Mouse (Mus musculus) kidney, postnatal 0 days (tissue): ENCODE measurements around the gene Dnm2. TPM values are rescaled to one million over a fixed set of nuclear protein-coding genes. Genes with fewer than 3 reads are reported as not detected.
A peak's percentile ranks its signal among the peaks of the same experiment; 100 is the strongest.
"Not testable (repeated sequence)": the region's sequence is repeated elsewhere in the genome, so short reads cannot be mapped to it uniquely, and the experiment has no call there.

Experiments used
- ATAC-seq: fragments of 200-750 bp; cut with Nextera tagmentation; replicated peaks from 2 replicates; pipeline ENCODE4 v1.8.0; 2017; ENCODE audit warnings: low read depth, moderate number of reproducible peaks, moderate TSS enrichment, moderate library complexity; ENCODE audit not compliant: low FRiP score
- DNase-seq: peaks from one replicate; pipeline ENCODE4 v3.0.0-alpha.2; 2016; ENCODE audit warnings: low spot score
- H3K27ac ChIP-seq: fragments of 300-500 bp; sonication (generic); 2 replicates; pipeline ENCODE4 v1.5.1; 2014; ENCODE audit warnings: mild to moderate bottlenecking
- H3K27me3 ChIP-seq: fragments of 300-500 bp; sonication (generic); 2 replicates; pipeline ENCODE4 v1.6.1; 2014; ENCODE audit warnings: low read length, mixed read lengths; ENCODE audit not compliant: insufficient read depth
- H3K36me3 ChIP-seq: fragments of 300-500 bp; sonication (generic); 2 replicates; pipeline ENCODE4 v1.6.1; 2014; ENCODE audit warnings: low read length, mixed read lengths; ENCODE audit not compliant: insufficient read depth
- H3K4me1 ChIP-seq: fragments of 300-500 bp; sonication (generic); replicated peaks from 2 replicates; pipeline ENCODE4 v1.6.1; 2014; ENCODE audit warnings: antibody characterized with exemption, low read length, mixed read lengths; ENCODE audit not compliant: insufficient read depth
- H3K4me2 ChIP-seq: fragments of 300-500 bp; sonication (generic); 2 replicates; pipeline ENCODE4 v1.6.1; 2014; ENCODE audit warnings: mild to moderate bottlenecking, low read length, moderate library complexity, mixed read lengths
- H3K4me3 ChIP-seq: fragments of 300-500 bp; sonication (generic); replicated peaks from 2 replicates; pipeline ENCODE4 v1.5.1; 2014; ENCODE audit warnings: low read depth, low read length
- H3K9ac ChIP-seq: fragments of 300-500 bp; sonication (generic); 2 replicates; pipeline ENCODE4 v1.6.1; 2014; ENCODE audit warnings: low read depth, low read length
- H3K9me3 ChIP-seq: fragments of 300-500 bp; sonication (generic); replicated peaks from 2 replicates; pipeline ENCODE4 v1.6.1; 2016; ENCODE audit warnings: low read length, inconsistent platforms, mixed read lengths
- CTCF ChIP-seq: IDR thresholded peaks from 2 replicates; pipeline ENCODE4 v1.5.1; 2016; ENCODE audit warnings: antibody characterized with exemption, low read depth, mild to moderate bottlenecking, moderate library complexity
- WGBS: fragments of 180-500 bp; shearing (Covaris S2); extraction: QIAGEN DNeasy Blood & Tissue Kit; methylation state at CpG from one replicate; pipeline ENCODE4 v1.1.7; 2014; 5-methylcytosine and 5-hydroxymethylcytosine counted together
- polyA plus RNA-seq: library from polyadenylated mRNA; unstranded; fragments of >200 nt; fragmentation: Nextera tagmentation; extraction: Ambion mirVana; gene quantifications from 2 replicates; pipeline ENCODE4 v1.2.1, GENCODE M21; 2015

Dnm2 gene
- polyA plus RNA-seq, 1 experiment from 2014 or later: 68.0 TPM

GRCm38 (mm10) chr9:21510689-21511015, 85.9 kb downstream of the Dnm2 start:
- peak overlapping the region; percentile 69 for H3K9ac ChIP-seq
- H3K36me3 ChIP-seq: peaks cover 17% of the 10 kb centered on the region; the same call in 1 of the 2 replicates
- ATAC-seq (no peak), DNase-seq (no peak)
- H3K4me1 ChIP-seq: 0 out of 2 replicates have a peak, but pooled peaks cover 7% of the 10 kb centered on the region
- H3K4me2 ChIP-seq: peak overlapping the region; percentile 64
- H3K27ac ChIP-seq: peak overlapping the region; percentile 87
- TF ChIP-seq CTCF: no peak
- H3K27me3 ChIP-seq: no peaks in the 10 kb centered on the region
- no peaks in the 10 kb centered on the region for H3K9me3 ChIP-seq
- WGBS: 2% methylated on average over 7 of the region's 7 CpGs
- peak overlapping the region; percentile 68 for H3K4me3 ChIP-seq

DNA sequence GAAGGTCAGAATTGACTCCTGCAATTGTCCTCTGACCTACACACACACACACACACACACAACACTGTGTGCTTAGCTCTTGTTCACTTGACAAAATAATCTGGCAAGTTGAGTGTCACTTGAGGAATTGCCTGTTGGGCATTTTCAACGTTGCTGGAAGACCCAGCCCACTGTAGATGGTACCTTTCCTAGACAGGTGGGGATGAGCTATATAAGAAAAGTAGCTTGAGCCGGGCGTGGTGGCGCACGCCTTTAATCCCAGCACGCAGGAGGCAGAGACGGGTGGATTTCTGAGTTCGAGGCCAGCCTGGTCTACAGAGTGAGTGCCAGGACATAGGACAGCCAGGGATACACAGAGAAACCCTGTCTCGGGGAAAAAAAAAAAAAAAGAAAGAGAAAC, 86.3 kb downstream of the Dnm2 start:
- Histone ChIP-seq H3K4me3 (0 out of 2 replicates have a peak overlapping the region, but pooled peaks have one; percentile 68), H3K4me1 (0 out of 2 replicates have a peak, but pooled peaks cover 7% of the 10 kb centered on the region), H3K27me3 (no peaks in the 10 kb centered on the region), H3K9me3 (no peaks in the 10 kb centered on the region), H3K36me3 (peaks cover 13% of the 10 kb centered on the region; the same call in 1 of the 2 replicates), H3K4me2 (peak overlapping the region; percentile 64), H3K27ac (peak overlapping the region; percentile 87; the same call in 1 of the 2 replicates), H3K9ac (peak overlapping the region; percentile 69; the same call in 1 of the 2 replicates)
- ATAC-seq (no peak), DNase-seq (no peak)
- no peak for TF ChIP-seq CTCF
- WGBS: 78% methylated on average over 9 of the region's 9 CpGs

DNA sequence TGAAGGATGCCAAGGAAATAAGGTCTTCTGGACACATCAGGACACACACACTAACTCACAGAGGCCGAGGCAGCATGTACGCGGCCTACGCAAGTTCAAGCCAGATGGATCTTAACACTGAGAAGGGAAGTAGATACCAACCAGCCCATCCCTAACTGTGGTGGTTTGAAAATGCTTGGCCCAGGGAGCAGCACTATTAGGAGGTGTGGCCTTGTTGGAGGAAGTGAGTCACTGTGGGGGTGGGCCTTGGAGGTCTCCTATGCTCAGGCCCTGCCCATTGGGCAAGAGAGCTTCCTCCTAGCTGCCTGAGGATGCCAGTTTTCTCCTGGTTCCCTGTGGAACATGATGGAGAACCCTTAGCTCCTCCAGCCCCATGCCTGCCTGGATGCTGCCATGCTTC, 88.8 kb downstream of the Dnm2 start:
- Histone ChIP-seq H3K9me3 (no peaks in the 10 kb centered on the region), H3K27ac (no peak overlapping the region), H3K4me1 (0 out of 2 replicates have a peak, but pooled peaks cover 7% of the 10 kb centered on the region), H3K27me3 (no peaks in the 10 kb centered on the region), H3K4me2 (no peak overlapping the region), H3K4me3 (no peak overlapping the region), H3K9ac (no peak overlapping the region), H3K36me3 (no peaks in the 10 kb centered on the region)
- no peak for TF ChIP-seq CTCF
- DNase-seq (no peak), ATAC-seq (no peak)
- 100% methylated on average over 4 of the region's 4 CpGs for WGBS

- DNase-seq (no peak), ATAC-seq (no peak)
- H3K27ac ChIP-seq: no peak overlapping the region
- no peak overlapping the region for H3K4me2 ChIP-seq
- no peak overlapping the region for H3K9ac ChIP-seq
- H3K4me3 ChIP-seq: no peak overlapping the region
- no peak for TF ChIP-seq CTCF
- 49% methylated on average over 6 of the region's 6 CpGs for WGBS
- no peaks in the 10 kb centered on the region for H3K27me3 ChIP-seq
- H3K9me3 ChIP-seq: no peaks in the 10 kb centered on the region
- no peaks in the 10 kb centered on the region for H3K36me3 ChIP-seq
- no peaks in the 10 kb centered on the region for H3K4me1 ChIP-seq
These were observed 93.3 kb downstream of the Dnm2 start for GRCm38 (mm10) chr9:21517947-21518495.

DNA sequence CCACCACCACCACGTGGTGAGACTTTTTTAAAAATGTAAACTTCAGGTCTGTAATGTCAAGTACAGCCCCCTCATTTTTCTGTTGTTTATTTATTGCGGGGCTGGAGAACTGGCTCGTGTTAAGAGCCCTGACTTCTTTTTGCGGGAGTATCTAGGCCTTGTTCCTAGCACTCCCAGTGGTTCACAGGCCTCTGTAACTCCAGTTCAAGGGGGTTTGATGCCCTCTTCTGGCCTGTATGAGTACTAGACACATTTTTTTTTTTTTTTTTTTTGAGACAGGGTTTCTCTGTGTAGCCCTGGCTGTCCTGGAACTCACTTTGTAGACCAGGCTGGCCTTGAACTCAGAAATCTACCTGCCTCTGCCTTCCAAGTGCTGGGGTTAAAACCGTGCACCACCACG, 94.0 kb downstream of the Dnm2 start:
- DNase-seq: not testable (repeated sequence)

GRCm38 (mm10) chr9:21525142-21525936, 100.6 kb downstream of the Dnm2 start:
- WGBS: 72% methylated on average over 7 of the region's 7 CpGs
- no peaks in the 10 kb centered on the region for H3K27me3 ChIP-seq
- H3K36me3 ChIP-seq: no peaks in the 10 kb centered on the region
- no peaks in the 10 kb centered on the region for H3K4me1 ChIP-seq
- no peaks in the 10 kb centered on the region for H3K9me3 ChIP-seq
- TF ChIP-seq CTCF: no peak
- ATAC-seq (no peak), DNase-seq (no peak)
- no peak overlapping the region for H3K4me2 ChIP-seq
- H3K27ac ChIP-seq: no peak overlapping the region
- H3K4me3 ChIP-seq: no peak overlapping the region
- no peak overlapping the region for H3K9ac ChIP-seq

More for the DNA sequence above, 94.0 kb downstream of the Dnm2 start:
- 84% methylated on average over 6 of the region's 6 CpGs for WGBS
- not testable (repeated sequence) for H3K9ac ChIP-seq, H3K4me2 ChIP-seq, H3K27ac ChIP-seq, H3K27me3 ChIP-seq, H3K9me3 ChIP-seq, H3K4me3 ChIP-seq, H3K4me1 ChIP-seq, ATAC-seq, H3K36me3 ChIP-seq
